Mouse (Mus musculus): ENCODE measurements around the gene Ces1d. TPM values are rescaled to one million over a fixed set of nuclear protein-coding genes. Genes with fewer than 3 reads are reported as not detected.

Ces1d gene
- 2.6 and 16.6 TPM in 2 replicates for polyA plus RNA-seq (2012; rRNA removed)

DNA sequence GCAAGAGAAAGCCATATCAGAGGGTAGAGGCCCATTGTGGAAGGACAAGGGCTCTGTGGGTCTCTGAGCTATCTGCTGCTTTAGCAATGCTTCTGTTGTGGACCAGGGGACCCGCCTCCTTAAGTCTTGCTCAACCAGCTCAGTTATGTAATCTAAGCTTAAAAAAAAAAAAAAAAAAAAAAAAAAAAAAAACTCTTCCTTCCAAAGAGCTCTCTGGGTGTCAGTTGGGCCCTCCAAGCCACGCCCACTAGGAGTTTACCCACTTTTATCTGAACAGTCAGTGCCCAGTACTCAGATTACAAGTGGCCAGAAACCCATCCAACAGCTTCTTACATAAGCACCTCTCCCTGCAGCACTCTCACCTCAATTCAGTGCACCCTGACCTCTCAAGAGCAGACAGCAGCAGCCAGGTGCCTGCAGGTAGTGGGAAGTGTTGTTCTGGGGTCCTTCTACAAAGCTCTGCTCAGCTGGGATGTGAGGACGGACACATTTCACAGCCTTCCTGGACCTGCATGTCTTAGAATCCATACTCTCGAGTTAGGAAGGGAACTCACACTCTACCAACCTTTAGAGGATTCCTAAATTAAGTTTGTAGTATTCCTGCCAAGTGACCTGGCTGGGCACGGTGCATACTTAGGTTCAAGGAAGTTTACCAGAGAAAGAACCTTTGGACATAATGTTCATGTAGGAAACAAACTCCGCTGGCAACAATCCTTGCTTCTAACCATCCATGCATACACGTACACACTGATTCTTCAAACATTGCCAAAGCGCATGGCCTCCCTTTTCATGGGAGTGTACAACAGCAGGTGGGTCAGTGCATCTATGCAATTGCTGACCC, at the start of gene Ces1d:
Gene Ces1d (minus strand): TSS at position 154 of the 841 bp plus-strand sequence.
- Histone ChIP-seq H3K27me3 (ENCODE audit: control insufficient read depth, insufficient read depth, low read length) (no peaks in the 10 kb centered on the region), H3K4me1 (ENCODE audit: control insufficient read depth, insufficient read depth, insufficient read length, low read length) (peaks cover 11% of the 10 kb centered on the region; the same call in 1 of the 2 replicates), H3K4me3 (ENCODE audit: low read depth, low read length) (no peak within 1 kb of the TSS), H3K36me3 (ENCODE audit: control insufficient read depth, insufficient read depth, low read length) (no peaks in the 10 kb centered on the region), H3K27ac (ENCODE audit: insufficient read depth, low read depth, low read length) (peak within 1 kb of the TSS; percentile 82)
- 24% methylated on average over 8 of the region's 8 CpGs for WGBS
- no peak for TF ChIP-seq CTCF (IDR thresholded peaks at IDR 0.05; ENCODE audit: extremely low read depth, insufficient read length, insufficient replicate concordance, low read depth, low read length)
- no peak for TF ChIP-seq POLR2A (IDR thresholded peaks at IDR 0.05; ENCODE audit: low read depth, low read length)

DNA sequence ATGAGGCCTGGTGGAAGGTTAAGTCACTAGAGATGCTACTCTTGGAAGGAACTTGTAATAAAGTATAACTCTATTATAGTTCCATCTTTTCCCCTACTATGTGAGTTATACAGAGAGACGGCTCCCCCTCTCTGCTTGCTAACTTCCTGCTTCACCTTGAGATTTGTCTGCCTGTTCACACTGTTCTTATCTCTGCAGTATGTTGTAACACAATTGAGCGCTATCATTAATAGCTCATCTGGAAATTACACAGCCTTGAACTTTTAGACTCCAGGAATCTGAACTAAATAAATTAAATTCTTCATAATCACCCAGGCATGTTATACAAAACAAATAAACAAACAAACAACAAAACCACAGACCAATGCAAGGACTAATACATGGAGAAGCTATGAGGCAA, 48.4 kb upstream of the Ces1d start:
- peaks cover 11% of the 10 kb centered on the region; the same call in 1 of the 2 replicates for H3K4me1 ChIP-seq (ENCODE audit: control insufficient read depth, insufficient read depth, insufficient read length, low read length)
- no peaks in the 10 kb centered on the region for H3K36me3 ChIP-seq (ENCODE audit: control insufficient read depth, insufficient read depth, low read length)
- WGBS = 24% methylated on average over 2 of the region's 2 CpGs
- H3K27me3 ChIP-seq (ENCODE audit: control insufficient read depth, insufficient read depth, low read length) = no peaks in the 10 kb centered on the region
- no peak for TF ChIP-seq POLR2A (IDR thresholded peaks at IDR 0.05; ENCODE audit: low read depth, low read length)
- no peak for TF ChIP-seq CTCF (IDR thresholded peaks at IDR 0.05; ENCODE audit: extremely low read depth, insufficient read length, insufficient replicate concordance, low read depth, low read length)
- no peak overlapping the region for H3K4me3 ChIP-seq (ENCODE audit: low read depth, low read length)
- no peak overlapping the region for H3K27ac ChIP-seq (ENCODE audit: insufficient read depth, low read depth, low read length)

DNA sequence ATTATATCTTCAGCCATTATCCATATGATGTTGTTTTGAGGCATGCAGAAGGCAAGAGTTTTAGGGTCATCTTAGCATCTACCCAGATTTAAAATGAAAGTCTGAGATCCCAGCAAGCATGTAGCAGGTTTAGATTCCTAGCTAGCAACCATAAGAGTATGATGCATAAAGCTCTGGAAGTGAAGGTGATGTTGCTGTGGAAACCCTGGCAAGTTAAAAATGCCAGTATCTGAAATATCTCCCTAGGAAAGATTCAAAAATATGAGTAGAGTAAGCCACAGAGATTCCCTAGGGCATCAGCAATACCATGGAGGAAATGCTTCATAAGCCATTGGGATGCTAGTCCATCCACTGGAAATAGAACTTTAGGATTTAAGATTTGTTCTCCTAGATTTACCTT, 42.2 kb upstream of the Ces1d start:
- no peak for TF ChIP-seq CTCF (IDR thresholded peaks at IDR 0.05; ENCODE audit: extremely low read depth, insufficient read length, insufficient replicate concordance, low read depth, low read length)
- no peak for TF ChIP-seq POLR2A (IDR thresholded peaks at IDR 0.05; ENCODE audit: low read depth, low read length)
- Histone ChIP-seq H3K36me3 (ENCODE audit: control insufficient read depth, insufficient read depth, low read length) (no peaks in the 10 kb centered on the region), H3K27ac (ENCODE audit: insufficient read depth, low read depth, low read length) (no peak overlapping the region), H3K4me3 (ENCODE audit: low read depth, low read length) (no peak overlapping the region), H3K27me3 (ENCODE audit: control insufficient read depth, insufficient read depth, low read length) (no peaks in the 10 kb centered on the region), H3K4me1 (ENCODE audit: control insufficient read depth, insufficient read depth, insufficient read length, low read length) (peaks cover 2% of the 10 kb centered on the region; the same call in 1 of the 2 replicates)

DNA sequence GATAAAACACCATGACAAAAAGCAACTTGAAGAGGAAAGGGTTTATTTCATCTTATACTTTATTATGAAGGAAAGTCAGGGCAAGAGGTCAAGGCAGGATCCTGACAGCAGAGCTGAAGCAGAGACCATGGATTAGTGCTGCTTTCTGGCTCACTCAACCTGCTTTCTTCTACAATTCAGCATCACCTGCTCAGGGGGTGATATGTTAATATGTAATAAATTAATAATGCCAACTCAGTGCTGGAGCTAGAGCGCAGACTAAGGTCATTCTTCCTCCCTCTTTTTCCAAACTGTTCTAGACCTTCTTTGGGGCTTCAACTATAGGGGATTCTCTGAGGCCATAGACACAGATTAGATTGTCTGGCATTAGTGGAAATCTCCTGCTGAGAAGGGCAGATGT, 38.0 kb upstream of the Ces1d start:
- peaks cover 2% of the 10 kb centered on the region; the same call in 1 of the 2 replicates for H3K4me1 ChIP-seq (ENCODE audit: control insufficient read depth, insufficient read depth, insufficient read length, low read length)
- H3K4me3 ChIP-seq (ENCODE audit: low read depth, low read length) = no peak overlapping the region
- WGBS = 58% methylated on average over 1 of the region's 1 CpGs
- TF ChIP-seq CTCF (IDR thresholded peaks at IDR 0.05; ENCODE audit: extremely low read depth, insufficient read length, insufficient replicate concordance, low read depth, low read length) = no peak
- TF ChIP-seq POLR2A (IDR thresholded peaks at IDR 0.05; ENCODE audit: low read depth, low read length) = no peak
- H3K27ac ChIP-seq (ENCODE audit: insufficient read depth, low read depth, low read length) = no peak overlapping the region
- no peaks in the 10 kb centered on the region for H3K36me3 ChIP-seq (ENCODE audit: control insufficient read depth, insufficient read depth, low read length)
- no peaks in the 10 kb centered on the region for H3K27me3 ChIP-seq (ENCODE audit: control insufficient read depth, insufficient read depth, low read length)

DNA sequence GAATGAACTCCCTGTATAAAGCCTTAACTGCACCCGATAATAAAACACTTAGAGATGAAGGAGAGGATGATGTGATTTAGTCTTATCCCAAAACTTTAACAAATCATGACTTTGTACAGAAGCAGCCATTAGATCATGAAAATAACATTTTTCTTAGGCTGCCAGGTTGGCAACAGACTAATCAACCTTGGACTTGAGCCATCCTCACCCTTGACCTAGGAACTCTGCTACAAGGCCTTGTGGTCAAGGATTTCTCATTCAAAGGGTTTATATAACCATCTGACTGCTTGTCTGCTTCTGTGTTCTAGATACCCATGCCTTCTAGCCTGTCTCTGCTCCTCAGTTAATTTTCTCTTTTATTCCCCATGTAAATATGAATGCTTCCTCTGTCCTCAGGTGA, 37.1 kb upstream of the Ces1d start:
- Histone ChIP-seq H3K4me3 (ENCODE audit: low read depth, low read length) (no peak overlapping the region), H3K36me3 (ENCODE audit: control insufficient read depth, insufficient read depth, low read length) (no peaks in the 10 kb centered on the region), H3K27me3 (ENCODE audit: control insufficient read depth, insufficient read depth, low read length) (no peaks in the 10 kb centered on the region), H3K27ac (ENCODE audit: insufficient read depth, low read depth, low read length) (no peak overlapping the region), H3K4me1 (ENCODE audit: control insufficient read depth, insufficient read depth, insufficient read length, low read length) (peaks cover 2% of the 10 kb centered on the region; the same call in 1 of the 2 replicates)
- TF ChIP-seq POLR2A (IDR thresholded peaks at IDR 0.05; ENCODE audit: low read depth, low read length) = no peak
- no peak for TF ChIP-seq CTCF (IDR thresholded peaks at IDR 0.05; ENCODE audit: extremely low read depth, insufficient read length, insufficient replicate concordance, low read depth, low read length)
- 92% methylated on average over 1 of the region's 1 CpGs for WGBS

DNA sequence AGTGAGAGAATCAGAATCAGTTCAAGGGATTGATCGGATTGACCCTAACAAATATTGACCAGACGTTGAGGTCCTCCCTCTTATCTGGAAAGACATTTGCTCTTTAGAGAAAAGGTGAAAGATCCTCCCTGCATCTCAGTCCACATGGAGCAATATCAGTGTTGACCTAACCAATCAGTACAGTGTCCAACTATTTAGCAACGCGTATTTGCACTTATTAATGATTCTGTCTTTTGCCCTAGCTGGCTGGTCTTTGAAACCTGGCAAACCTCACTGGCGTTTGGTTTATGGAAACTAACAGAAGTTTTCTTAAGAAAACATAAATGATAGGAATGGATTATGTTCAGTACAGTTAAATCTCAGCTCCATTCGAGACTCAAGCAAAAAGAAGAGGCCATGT, 36.4 kb upstream of the Ces1d start:
- TF ChIP-seq CTCF (IDR thresholded peaks at IDR 0.05; ENCODE audit: extremely low read depth, insufficient read length, insufficient replicate concordance, low read depth, low read length) (no peak), POLR2A (IDR thresholded peaks at IDR 0.05; ENCODE audit: low read depth, low read length) (no peak)
- peaks cover 2% of the 10 kb centered on the region; the same call in 1 of the 2 replicates for H3K4me1 ChIP-seq (ENCODE audit: control insufficient read depth, insufficient read depth, insufficient read length, low read length)
- no peak overlapping the region for H3K4me3 ChIP-seq (ENCODE audit: low read depth, low read length)
- no peaks in the 10 kb centered on the region for H3K36me3 ChIP-seq (ENCODE audit: control insufficient read depth, insufficient read depth, low read length)
- no peak overlapping the region for H3K27ac ChIP-seq (ENCODE audit: insufficient read depth, low read depth, low read length)
- 46% methylated on average over 6 of the region's 6 CpGs for WGBS
- H3K27me3 ChIP-seq (ENCODE audit: control insufficient read depth, insufficient read depth, low read length) = no peaks in the 10 kb centered on the region

DNA sequence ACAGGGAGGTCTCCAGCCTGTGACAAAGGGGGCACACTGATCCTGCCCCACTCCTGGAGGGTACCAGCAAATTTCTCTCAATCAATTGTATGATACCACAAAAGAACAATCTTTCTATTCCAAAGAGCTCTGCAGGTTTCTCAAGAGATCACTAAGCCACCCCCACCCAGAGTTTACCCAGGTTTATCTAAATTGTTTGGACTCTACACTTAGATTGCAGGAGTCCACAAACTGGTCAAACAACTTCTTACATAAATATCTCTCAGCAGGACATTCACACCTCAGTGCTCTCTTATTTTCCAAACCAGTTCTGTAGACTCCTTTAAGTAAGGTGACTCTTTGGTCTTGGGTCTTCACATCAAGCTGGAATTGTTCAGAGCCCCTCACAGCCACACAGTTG, 31.8 kb upstream of the Ces1d start, which contains the start of gene Ces1e:
Gene Ces1e (minus strand): TSS at position 174 of the 400 bp plus-strand sequence.
- peak within 1 kb of the TSS; percentile 93 for H3K27ac ChIP-seq (ENCODE audit: insufficient read depth, low read depth, low read length)
- H3K4me3 ChIP-seq (ENCODE audit: low read depth, low read length) = peak within 1 kb of the TSS; percentile 48
- no peaks in the 10 kb centered on the region for H3K27me3 ChIP-seq (ENCODE audit: control insufficient read depth, insufficient read depth, low read length)
- no peak for TF ChIP-seq POLR2A (IDR thresholded peaks at IDR 0.05; ENCODE audit: low read depth, low read length)
- TF ChIP-seq CTCF (IDR thresholded peaks at IDR 0.05; ENCODE audit: extremely low read depth, insufficient read length, insufficient replicate concordance, low read depth, low read length) = no peak
- H3K4me1 ChIP-seq (ENCODE audit: control insufficient read depth, insufficient read depth, insufficient read length, low read length) = peaks cover 9% of the 10 kb centered on the region; the same call in 1 of the 2 replicates
- no peaks in the 10 kb centered on the region for H3K36me3 ChIP-seq (ENCODE audit: control insufficient read depth, insufficient read depth, low read length)
